10 mouse cellular contexts compared by ENCODE assay signal in genomic region chr16:47791456-47791855, GRCm38 (mm10).
"Had no signal": no experiment of that assay in that cellular context is flagged by ENCODE, and none has a peak within 500 bp of the region (broad histone marks: within the 10 kb centered on the region; RNA-seq: fewer than 3 reads in every experiment).

No protein-coding gene starts in this region.

- DNase-seq: liver, postnatal 0 days; lung, adult 2 months; lung, postnatal 4 days; retina, postnatal 1 day; right cerebral cortex, postnatal 25 days; right cerebral cortex, postnatal 4 days; spleen, adult 18-20 months; thymus, adult 2 months; thymus, postnatal 25 days; thymus, postnatal 4 days had no signal
